Mouse (Mus musculus): ENCODE measurements at regions not wholly inside any gene's neighbourhood (a gene's known extent, or its start where the extent isn't known, plus 50 kb on each side); places are given as distances from the start of the nearest gene placed in this dataset.

- DNase-seq (ENCODE audit: low spot score) = peak; percentile 23
These were observed 66.4 kb upstream of the Htr1a start for GRCm38 (mm10) chr13:105377038-105377437.

- DNase-seq (ENCODE audit: low spot score) = no peak
These were observed 64.9 kb upstream of the Htr1a start for GRCm38 (mm10) chr13:105378587-105378986.

- DNase-seq (ENCODE audit: low spot score) = no peak
These were observed 56.2 kb upstream of the Htr1a start for GRCm38 (mm10) chr13:105387016-105387772.
